Mouse (Mus musculus): ENCODE results near the gene Msmp. TPM values are rescaled to one million over a fixed set of nuclear protein-coding genes. Genes with fewer than 3 reads are reported as not detected.

Gene Msmp
- total RNA-seq, 1 experiment from 2014 or later, result 2.3 TPM

DNA sequence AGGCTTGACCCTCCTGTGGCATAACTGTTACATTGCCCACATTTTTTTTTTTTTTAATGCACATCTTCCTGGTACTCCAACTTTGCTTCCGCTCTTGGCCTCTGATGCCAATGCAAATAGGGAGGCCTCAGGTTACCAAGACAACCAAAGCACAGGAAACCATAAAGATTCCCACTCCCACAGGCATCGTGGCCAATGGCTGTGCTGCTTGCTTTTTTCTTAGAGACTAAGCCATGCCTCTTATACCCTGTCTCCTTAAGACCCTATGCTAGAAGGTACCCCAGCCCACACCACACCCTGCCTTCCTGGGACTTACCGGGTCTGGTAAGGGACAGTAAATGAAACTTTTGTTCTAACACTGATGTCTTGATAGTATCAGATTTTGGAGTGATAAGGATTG lies 9.2 kb upstream of the Msmp start:
- DNase-seq, result no peak

DNA sequence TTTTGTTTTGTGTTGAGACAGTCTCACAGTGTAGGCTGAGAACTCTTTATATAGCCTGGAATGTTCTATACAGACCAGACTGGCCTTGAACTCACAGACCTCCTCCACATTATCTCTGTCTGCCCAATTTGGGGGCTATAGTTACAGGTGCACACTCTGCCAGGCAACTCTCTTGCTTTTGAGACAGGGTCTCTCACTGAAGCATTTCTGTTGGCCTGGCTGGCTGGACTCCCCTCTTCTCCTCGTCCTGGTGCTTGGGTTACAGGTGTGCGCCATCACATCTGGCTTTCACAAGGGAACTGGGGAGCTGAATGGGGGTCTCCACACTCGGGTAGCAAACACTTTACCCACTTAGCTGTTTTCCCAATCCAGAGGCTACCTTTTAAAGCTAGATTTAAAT lies 7.7 kb upstream of the Msmp start:
- no peak for DNase-seq

DNA sequence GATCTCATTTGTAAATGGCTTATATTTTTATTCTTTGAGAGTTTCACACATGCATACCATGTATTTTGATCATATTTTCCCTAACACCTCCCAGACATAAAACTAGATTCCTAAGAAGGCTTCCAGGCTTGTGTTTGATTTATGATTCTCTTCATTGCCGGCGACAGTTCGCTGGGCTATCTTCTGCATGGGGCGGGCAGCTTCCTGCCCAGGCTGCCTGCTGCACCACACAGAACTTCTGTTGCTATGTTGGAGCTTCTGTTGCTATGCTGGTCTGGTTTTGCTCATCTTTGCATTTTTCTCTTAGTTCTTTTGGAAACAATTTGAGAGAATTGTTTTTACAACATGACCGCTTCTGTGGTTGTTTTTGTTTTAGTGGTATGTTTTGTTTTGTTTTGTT lies 7.2 kb upstream of the Msmp start:
- no peak for DNase-seq

DNA sequence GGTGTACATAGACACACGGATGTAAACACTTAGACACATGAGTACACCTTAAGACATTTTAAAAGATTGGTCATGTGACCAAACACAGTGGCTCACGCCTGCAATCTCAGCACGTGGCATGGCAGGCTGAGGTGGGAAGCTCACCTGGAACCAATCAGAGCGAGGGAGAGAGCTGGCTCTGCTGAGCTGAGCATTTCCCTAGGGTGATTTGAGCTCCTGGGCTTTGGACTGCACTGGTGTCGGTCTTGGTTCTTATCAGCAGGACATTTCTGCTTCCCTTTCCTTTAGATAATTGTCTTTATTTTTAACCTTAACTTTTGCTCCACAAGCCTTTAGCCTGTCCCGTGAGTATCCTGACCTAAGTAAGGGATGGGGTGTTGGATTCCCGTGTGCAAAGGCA lies 3.4 kb upstream of the Msmp start:
- no peak for DNase-seq

DNA sequence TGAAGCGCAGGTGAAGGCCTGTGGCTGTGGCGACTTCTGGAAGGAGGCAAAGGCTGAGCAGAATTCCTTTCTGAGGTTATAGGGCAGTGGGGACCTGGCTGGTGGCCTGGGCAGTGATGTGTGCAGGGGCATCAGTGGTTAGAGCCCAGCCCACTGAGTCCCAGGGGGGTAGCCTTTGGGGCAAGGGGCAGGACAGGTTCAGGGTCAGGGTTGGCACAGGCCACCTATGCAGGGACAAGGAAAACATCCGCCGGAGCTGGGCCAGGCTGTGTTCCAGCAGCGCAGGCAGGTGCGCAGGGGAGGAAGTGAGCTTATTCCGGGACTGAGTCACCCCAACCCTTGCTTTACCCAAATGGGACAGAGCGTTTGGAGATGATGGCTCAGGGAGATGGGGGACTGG lies 2.1 kb upstream of the Msmp start:
- peak; percentile 55 for DNase-seq

DNA sequence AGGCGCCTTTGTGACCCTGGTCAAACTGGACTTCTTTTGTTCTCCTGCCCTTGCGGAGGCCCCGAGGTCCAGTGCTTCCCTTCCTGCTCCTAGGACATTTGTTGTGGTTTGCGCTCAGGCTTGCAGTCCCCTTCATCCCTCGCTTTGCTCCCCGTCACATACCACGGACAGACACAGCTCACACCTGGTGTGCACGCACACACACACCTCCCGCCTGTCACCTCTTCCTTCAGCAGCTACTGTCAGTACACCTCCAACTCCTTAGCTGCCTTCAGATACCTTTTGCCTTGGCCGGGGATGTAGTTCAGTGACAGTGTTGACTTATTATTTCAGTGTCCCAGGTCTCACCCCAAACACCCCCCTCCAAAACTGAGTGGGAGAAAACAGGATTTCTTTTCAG lies 1.4 kb upstream of the Msmp start:
- no peak for DNase-seq

DNA sequence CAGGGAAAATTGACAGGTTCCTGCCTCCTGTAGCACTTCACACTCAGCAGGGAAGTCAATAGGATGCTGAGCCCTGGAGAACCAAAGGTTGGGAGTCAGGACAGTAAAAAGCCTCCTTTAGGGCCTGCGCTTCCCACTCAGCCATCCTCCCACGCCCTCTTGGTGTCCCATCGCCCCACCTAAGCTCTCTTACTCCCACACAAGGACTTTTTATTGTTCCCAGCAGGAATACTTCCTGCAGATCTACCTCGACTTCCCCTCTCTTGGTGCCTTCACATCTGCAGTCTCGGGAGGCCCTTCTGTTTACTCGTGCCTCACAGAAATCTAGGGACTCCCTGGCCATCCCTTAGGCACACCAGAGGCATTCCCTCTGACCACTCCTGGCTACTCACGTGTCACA lies 873 bp downstream of the Msmp start:
- no peak for DNase-seq

DNA sequence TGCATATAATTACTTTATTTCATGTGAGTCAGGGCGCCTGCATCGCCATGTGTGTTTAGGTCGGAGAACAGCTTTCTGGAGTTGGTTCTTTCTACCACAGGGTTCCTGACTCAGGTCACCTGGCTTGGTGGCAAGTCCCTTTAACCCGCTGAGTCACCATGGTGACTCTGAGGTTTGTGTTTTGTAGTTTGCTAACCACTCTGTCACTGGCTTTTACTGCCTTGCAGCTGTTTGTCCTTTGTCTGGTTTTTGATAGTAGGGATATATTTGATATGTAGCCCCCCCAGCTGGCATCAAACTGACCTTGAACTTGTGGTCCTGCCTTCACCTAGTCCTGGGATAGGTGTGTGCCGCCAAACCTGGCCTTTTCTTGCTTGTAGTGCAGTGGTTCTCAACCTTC lies 2.1 kb downstream of the Msmp start:
- no peak for DNase-seq

DNA sequence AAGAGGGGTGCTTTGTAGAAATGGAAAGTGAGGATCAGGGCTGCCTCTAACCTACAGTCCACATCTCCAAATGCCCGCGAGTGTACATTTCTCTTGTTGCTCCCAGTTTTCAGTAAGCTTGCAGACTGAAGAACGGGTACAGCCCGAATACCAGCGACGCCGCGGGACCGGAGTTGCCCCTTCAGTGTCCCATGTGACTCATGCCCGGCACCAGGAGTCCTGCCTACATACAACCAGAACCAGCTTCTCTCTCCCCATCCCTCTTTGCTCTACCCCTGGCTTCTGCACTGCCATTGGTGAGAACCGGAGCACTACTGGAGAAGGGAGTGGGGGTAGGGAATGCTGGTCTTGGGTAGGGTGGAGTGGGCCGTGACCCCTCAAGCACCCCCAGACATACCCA lies 2.9 kb downstream of the Msmp start:
- no peak for DNase-seq

DNA sequence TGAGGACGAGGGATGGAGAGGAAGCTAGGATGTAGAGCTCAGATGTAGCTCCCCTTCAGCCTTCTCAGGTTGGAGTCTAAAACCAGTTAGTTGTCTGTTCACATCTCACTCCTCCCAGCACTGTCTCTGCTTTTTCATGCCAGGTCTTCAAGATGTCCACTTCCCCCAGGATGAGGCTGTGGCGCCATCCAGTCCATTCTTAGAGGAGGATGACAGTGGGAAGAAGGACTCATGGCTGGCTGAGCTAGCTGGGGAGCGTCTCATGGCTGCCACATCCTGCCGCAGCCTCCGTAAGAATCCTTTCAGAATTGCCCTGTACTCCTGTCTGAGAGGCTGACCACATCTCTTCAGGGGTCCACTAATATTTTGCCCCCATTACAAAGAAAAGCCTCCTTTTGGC lies 3.6 kb downstream of the Msmp start:
- DNase-seq, result no peak

DNA sequence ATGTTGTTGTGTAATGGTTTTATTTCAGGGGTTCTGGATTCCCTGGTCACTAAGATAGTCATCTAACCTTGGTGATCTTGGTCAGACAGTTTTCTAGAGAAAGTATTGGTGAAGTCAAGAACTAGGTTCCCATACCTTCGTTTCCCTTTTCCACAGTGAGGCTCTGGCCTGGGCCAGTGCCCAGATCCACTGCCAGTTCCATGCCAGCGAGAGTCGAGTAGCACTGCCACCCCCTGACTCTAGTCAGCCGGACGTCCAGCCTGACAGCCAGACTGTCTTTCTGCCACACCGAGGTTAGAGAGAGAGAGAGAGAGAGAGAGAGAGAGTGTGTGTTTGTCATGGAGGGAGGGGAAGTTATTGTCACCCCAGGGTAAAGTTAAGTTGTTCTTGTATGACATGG lies 4.6 kb downstream of the Msmp start:
- no peak for DNase-seq

DNA sequence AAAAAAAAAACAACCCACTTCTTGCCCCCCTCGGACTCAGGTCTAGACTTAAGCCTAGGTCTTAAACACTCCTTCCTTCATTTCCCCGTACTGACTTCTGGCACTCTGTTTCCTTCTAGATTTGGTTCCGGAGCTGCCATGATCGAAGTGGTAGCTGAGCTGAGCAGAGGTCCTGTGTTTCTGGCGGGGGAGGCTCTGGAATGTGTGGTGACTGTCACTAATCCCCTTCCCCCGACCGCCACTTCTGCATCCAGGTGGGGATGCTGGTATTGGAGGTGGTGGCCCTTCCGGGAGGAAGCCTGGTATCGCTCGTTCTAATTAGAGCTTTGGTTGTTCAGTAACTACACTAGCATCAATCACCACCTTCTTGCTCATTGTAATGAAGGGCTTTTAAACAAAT lies 5.0 kb downstream of the Msmp start:
- no peak for DNase-seq

DNA sequence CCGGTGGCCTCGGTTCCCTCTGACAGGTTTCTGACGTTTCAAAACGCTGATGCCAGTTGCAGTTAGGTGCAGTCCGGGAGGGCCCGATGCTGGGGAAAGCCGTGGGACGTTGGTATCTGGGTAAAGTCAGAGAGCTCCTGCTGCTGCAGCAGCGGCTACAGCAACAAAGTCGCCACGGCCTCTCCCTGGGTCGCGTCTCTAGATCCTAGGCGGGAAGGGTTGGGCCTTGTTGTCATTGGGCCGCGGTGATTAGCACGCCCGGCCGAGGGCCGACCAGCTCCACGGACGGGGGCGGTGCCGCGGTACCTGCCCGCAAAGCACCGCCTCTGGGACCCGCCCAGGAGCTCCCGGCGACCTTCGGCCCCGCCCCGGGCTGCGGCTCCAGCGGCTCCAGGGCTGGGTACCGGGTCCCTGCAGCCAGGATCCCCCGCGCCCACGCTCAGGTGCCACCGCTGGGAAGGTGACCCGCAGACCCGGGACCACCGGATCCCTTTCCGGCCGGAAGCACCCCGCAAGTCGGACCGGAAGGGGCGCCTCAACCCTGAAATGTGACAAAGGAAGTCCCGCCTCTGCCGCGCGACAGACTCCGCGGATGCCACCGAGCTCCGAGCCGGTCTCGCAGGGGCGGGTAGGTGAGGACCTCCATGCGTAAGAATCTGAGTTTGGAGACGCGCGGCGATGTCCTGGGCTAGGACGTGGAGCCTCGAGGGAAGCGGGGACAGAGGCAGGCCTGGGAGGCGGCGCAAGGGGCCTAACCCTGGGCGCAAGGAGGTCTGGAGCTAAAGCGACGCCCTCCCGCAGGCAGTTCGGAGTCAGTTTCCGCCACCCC lies 5.7 kb downstream of the Msmp start, which contains the start of the genes Rgp1 and Gba2:
TSS of gene Rgp1 (plus strand) at position 340 of the 829 bp plus-strand sequence.
TSS of gene Gba2 (minus strand) at position 498 of the 829 bp plus-strand sequence.
- peak; percentile 95 for DNase-seq

DNA sequence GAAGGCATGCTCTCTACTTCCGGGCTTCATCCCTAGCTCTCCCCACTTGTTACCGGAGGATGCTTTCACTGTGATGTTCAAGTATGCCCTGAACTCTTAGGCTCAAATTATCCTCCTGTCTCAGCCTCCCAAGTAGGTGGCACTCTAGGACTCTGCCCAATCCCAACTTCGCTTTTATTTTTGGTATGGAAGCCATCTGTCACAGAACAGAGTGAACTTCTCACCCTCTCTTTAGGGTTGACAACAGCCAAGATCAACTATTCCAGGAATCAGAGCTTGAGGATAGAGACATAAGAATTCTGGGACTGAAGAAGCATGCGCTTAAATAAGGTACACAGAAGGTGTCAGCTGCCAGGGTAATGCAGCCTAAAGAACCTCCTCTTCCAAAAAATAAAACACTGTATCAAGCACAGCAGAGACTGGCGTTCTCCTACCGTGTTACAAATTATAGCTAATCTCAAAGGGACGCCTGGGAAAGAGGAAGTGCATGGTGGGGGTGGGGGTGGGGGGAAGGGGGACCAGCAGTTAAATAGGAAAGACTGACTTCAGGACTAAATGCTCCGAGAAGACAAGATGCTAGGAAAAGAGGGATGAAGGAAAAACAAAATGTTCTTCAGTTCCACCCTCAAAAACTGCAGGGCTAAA lies 6.9 kb downstream of the Msmp start:
- no peak for DNase-seq

DNA sequence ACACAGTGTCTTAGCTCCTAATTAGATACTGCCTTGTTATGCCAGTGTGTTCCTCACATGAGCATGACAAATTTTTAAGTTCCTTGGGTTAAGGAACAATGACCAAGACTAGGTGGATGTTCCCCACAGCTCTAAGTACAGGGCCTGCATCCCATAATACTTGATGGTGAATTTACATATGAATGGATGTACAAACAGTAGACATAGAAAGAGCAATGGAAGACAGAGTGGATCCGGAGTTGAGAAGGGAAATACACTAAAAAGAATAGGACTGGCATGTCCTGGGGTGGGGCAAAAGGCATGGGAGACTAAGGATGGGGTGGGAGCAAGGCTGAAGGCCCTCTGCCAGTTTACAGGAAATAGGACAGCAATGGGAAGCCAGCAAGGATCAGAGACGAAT lies 8.9 kb downstream of the Msmp start:
- no peak for DNase-seq

DNA sequence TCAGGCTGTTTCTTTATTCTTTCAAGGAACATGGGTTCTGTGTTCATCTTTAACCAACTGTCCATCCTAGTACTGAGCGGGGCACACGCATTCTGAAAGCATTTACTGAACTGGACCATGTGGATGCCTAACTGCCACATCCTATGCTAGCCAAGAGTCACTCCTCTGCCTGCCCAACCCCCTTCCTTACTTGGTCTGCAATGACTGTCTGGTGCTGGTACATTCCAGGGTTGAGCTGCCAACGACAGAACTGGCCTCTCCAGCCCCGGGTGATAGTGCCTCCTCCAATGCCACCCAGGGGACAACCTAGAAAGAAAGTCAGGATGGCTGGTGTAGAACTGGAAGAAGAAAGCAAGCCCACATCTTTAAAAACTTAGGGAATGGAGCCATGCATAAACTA lies 10.7 kb downstream of the Msmp start:
- DNase-seq, result no peak

DNA sequence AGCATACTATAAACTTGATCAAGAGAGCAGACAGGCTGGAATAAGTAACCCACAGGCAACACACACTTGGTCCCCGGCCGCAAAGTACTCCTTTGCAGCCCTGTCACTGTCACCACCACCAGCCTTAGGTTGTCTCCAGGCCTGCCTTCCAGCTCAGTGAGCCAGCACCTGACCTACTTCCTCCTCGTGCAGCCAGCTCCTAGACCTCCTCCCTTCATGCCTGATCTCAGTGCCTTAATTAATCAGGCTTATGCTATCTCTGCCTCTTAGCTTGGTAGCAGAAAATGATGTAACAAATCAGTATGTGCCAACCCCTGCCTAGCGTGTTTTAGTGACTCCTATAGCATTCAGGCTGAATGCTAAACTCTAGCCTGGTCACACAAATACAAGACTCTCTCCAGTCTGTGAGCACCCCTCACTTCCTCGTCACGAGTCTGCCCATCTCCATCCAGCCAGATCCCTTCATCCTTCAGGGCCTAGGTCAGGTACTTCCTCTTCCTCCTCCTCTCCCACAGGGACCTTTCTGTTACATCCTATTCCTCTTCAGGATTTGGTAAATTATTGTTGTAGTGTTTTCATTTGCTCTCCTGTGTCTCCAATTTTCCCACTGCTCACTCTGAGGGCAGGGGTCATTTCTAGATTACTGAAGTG lies 12.8 kb downstream of the Msmp start:
- DNase-seq, result no peak

DNA sequence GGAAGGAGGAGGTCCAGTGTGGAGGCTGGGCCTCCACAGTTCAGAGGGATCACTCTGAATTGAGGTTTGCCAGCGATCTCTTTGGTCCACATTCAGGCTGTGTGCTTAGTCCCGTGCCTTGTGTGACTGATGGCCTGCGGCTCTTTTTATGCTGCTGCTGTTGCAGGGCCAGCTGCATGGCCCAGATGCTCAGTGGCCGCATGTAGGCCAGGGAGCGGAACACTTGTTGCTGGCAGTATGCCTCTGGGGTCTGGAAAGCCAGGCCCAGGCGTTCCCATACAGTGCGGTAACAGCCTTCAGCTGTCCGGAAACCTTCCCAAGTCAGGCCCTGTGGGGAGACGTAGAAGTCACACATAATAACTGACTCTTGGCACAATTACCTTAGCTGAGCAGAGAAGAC lies 17.2 kb downstream of the Msmp start:
- DNase-seq, result no peak

DNA sequence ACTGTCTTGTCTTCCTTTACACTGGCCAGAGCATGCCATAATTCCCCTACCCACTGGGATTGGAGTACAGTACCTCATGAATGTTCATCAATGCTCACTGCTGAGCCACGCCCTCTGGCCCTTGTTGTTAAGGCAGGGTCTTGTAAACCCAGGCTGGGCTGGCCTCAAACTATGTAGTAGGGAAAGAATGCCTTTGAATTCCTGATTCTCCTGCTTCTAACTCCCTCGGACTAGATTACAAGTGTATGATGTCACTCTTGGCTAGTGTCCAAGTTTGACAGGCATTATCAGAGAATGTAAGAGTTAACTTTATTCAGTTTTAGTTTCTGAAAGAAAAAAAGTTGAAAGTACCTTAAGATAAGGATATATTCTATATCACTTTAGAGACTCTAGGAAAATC lies 20.1 kb downstream of the Msmp start:
- no peak for DNase-seq

DNA sequence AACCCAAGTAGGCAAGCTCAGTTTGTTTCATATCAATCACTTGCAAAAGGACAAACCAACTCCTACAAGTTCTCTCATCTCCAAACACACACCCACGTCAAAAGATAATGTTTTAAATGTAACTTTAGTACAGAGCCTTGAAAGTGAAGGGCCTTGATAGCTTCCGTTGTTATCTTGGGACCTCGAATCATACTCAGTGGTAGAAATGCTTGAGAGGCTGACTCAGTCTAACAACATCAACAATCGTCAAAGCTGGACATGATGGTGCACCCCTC lies 20.8 kb downstream of the Msmp start:
- no peak for DNase-seq

DNA sequence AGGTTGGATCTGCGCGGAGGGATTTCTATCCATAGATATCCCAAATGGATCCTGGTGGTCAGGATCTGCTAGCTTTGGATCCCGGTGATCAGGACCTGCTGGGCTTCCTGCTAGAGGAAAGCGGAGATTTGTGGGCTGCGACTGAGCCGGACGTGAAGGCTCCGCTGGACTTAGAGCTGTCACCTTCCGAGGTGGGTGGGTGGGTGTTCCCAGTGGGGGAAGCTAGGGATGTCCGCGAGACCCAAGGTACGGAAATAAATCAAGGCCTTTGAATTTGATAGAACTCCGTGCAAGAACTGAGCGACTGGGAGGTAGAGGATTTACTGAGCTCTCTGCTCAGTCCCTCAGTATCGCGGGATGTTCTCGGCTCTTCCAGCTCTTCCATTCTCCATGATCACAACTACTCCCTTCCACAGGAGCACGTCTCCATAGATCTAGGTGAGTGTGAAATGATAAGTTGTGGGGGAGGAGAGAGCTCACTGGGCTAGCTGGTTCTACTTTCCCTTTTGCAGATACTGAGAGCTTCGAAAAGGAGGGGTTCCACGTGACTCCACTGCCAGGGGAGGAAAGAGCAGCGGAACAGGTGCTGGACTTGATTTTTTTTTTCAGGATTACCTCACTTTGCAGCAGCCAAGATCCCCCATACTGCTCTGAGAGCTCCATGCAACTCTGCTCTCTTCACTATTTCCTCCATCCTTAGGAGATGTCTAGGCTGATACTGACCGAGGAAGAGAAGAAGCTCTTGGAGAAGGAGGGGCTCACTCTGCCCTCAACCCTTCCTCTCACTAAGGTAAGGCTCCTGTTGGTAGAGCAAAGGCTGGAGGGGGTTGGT lies 21.3 kb downstream of the Msmp start:
- no peak for DNase-seq

DNA sequence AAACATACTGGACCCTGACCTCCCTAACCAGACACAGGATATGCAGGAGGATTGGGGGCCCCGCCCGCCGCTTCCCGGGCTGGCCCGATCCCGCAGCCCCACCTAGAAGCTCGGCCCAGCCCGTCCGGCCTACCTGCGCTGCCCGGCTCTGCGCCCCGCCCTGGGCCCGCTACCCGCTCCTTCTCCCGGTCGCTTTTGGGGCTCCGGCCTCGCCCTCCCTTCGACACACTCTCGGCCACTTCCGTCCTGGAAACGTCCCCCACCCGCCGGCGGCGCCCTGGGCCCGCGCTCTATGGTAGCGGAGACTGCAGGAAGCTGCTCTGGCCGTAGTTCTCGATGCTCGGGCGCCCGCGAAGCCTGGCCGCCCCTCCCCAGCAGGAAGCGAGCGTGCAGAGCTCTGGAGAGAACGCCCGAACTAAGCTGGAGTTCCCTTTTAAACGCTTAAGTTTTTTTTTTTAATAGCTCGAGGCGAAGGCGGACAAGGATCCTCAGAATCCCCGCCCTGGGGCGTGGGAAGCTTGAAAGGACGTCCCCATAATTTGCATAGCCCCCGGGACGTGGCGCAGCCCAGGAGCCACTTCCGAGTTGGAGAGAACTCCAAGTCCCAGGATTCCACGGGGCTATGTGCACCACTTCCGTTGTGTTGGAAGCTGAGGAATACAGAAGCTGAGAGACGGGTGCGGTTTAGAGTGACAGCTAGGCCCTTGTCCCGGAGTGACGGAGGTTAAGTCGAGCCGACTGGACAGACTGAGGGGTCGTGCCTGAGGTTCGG lies 22.1 kb downstream of the Msmp start, which contains the start of the genes Creb3 and Tln1:
TSS of gene Creb3 (plus strand) at position 336 of the 772 bp plus-strand sequence.
TSS of gene Tln1 (minus strand) at position 695 of the 772 bp plus-strand sequence.
- peak; percentile 96 for DNase-seq

Data from adrenal gland, postnatal 14 days (tissue).